Mouse (Mus musculus) forebrain, postnatal 0 days (tissue): Measurements from ENCODE around the gene Klhdc10. TPM values are rescaled to one million over a fixed set of nuclear protein-coding genes. Genes with fewer than 3 reads are reported as not detected.
A peak's percentile ranks its signal among the peaks of the same experiment; 100 is the strongest.

Source experiments
- ATAC-seq: fragments of 200-750 bp; cut with Nextera tagmentation; 2 replicates; pipeline ENCODE4 v1.8.0; 2017; ENCODE audit warnings: mild to moderate bottlenecking, moderate library complexity
- DNase-seq: peaks from one replicate; pipeline ENCODE4 v3.0.0-alpha.2; 2015
- H3K27ac ChIP-seq: fragments of 300-500 bp; sonication (generic); 2 replicates; pipeline ENCODE4 v1.5.1; 2014; ENCODE audit warnings: low read depth, mild to moderate bottlenecking, antibody characterized with exemption, low read length, moderate library complexity, mixed read lengths
- H3K27me3 ChIP-seq: fragments of 300-500 bp; sonication (generic); 2 replicates; pipeline ENCODE4 v1.6.1; 2014; ENCODE audit warnings: mild to moderate bottlenecking, low read length, mixed read lengths; ENCODE audit not compliant: insufficient read depth
- H3K36me3 ChIP-seq: fragments of 300-500 bp; sonication (generic); 2 replicates; pipeline ENCODE4 v1.6.1; 2014; ENCODE audit warnings: mild to moderate bottlenecking, moderate library complexity; ENCODE audit not compliant: insufficient read depth
- H3K4me1 ChIP-seq: fragments of 300-500 bp; sonication (generic); 2 replicates; pipeline ENCODE4 v1.6.1; 2014; ENCODE audit warnings: antibody characterized with exemption; ENCODE audit not compliant: insufficient read depth
- H3K4me2 ChIP-seq: fragments of 300-500 bp; sonication (generic); 2 replicates; pipeline ENCODE4 v1.6.1; 2014; ENCODE audit warnings: low read depth, mild to moderate bottlenecking, moderate library complexity
- H3K4me3 ChIP-seq: fragments of 300-500 bp; sonication (generic); 2 replicates; pipeline ENCODE4 v1.5.1; 2014; ENCODE audit warnings: low read depth, low read length, mixed read lengths
- H3K9ac ChIP-seq: fragments of 300-500 bp; sonication (generic); 2 replicates; pipeline ENCODE4 v1.6.1; 2014; ENCODE audit warnings: mild to moderate bottlenecking
- H3K9me3 ChIP-seq: fragments of 300-500 bp; sonication (generic); 2 replicates; pipeline ENCODE4 v1.6.1; 2016; ENCODE audit warnings: low read length
- CTCF ChIP-seq: sonication (generic); IDR thresholded peaks from 2 replicates; pipeline ENCODE4 v1.5.1; 2016; ENCODE audit warnings: antibody characterized with exemption, control low read depth, low read depth
- WGBS: fragments of 180-500 bp; shearing (Covaris S2); extraction: QIAGEN DNeasy Blood & Tissue Kit; methylation state at CpG from one replicate; pipeline ENCODE4 v1.1.7; 2014; 5-methylcytosine and 5-hydroxymethylcytosine counted together
- polyA plus RNA-seq: library from polyadenylated mRNA; unstranded; fragments of >200 nt; fragmentation: Nextera tagmentation; extraction: Ambion mirVana; gene quantifications from 2 replicates; pipeline ENCODE4 v1.2.1, GENCODE M21; 2015
- total RNA-seq: library from RNA; depleted of rRNA; stranded (reverse); fragments of >200 nt; gene quantifications from 2 replicates; pipeline ENCODE4 v1.2.3, GENCODE M21; 2014

The Klhdc10 gene
- total and polyA plus RNA-seq, 2 experiments from 2014 or later = 24.3 to 160 TPM

GRCm38 (mm10) chr6:30459056-30459747 lies 57.5 kb downstream of the Klhdc10 start:
- no peaks in the 10 kb centered on the region for H3K9me3 ChIP-seq
- peak overlapping the region; percentile 67 for H3K9ac ChIP-seq
- no peak for TF ChIP-seq CTCF
- H3K4me2 ChIP-seq = peak overlapping the region; percentile 54
- peaks cover 20% of the 10 kb centered on the region for H3K4me1 ChIP-seq
- peak; percentile 27 for DNase-seq
- H3K27me3 ChIP-seq = no peaks in the 10 kb centered on the region
- H3K4me3 ChIP-seq = peak overlapping the region; percentile 36
- peak overlapping the region; percentile 92 for H3K27ac ChIP-seq
- H3K36me3 ChIP-seq = peaks cover 7% of the 10 kb centered on the region; the same call in 1 of the 2 replicates
- 66% methylated on average over 16 of the region's 16 CpGs for WGBS
- no peak for ATAC-seq

- 4% methylated on average over 40 of the region's 40 CpGs for WGBS
- Histone ChIP-seq H3K4me2 (peak overlapping the region; percentile 54), H3K27me3 (no peaks in the 10 kb centered on the region), H3K27ac (peak overlapping the region; percentile 92), H3K9me3 (no peaks in the 10 kb centered on the region), H3K4me1 (peaks cover 20% of the 10 kb centered on the region), H3K4me3 (peak overlapping the region; percentile 36), H3K36me3 (peaks cover 7% of the 10 kb centered on the region; the same call in 1 of the 2 replicates), H3K9ac (peak overlapping the region; percentile 67)
- ATAC-seq = peak; percentile 49
- peak; percentile 84 for TF ChIP-seq CTCF
- peak; percentile 91 for DNase-seq
Measured at GRCm38 (mm10) chr6:30459811-30460749, 58.4 kb downstream of the Klhdc10 start.

DNA sequence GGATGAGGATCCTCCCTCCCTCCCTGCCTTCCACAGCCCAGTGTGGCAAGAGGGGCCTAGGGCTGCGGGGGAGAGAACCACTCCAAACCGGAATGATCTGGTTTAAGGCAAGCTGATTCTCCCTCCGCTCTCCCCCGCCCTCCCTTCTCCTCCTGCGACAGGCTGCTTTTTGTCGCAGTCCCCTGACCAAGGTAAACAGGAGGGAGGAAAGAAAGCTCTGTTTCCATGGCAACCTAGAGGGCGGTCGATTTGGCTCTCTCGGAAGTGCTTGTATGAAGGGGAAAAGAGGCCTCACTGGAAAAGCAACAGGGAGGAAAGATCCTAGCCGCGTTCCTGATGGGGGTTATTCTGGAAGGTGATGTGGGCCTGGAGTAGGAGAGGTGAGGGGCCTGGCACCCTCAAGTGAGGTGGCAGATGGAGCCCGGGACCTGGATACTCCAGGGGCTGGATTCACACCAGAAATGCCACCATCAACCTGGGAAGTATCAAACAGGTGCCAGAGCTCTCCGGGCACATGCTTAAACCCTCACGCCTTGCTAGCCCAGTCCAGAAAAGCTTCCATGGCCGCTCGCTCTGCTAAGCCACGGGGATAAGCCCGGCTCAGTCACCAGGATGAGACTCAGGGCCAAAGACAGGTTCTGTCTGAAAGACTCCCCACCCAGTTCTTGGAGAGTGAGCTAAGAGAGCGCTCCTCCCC lies 59.2 kb downstream of the Klhdc10 start:
- 8% methylated on average over 19 of the region's 19 CpGs for WGBS
- H3K36me3 ChIP-seq = no peaks in the 10 kb centered on the region
- ATAC-seq (peak; percentile 96), DNase-seq (peak; percentile 93)
- H3K4me2 ChIP-seq = peak overlapping the region; percentile 54
- H3K4me3 ChIP-seq = no peak overlapping the region
- TF ChIP-seq CTCF = no peak
- no peaks in the 10 kb centered on the region for H3K27me3 ChIP-seq
- H3K27ac ChIP-seq = peak overlapping the region; percentile 92
- H3K9me3 ChIP-seq = no peaks in the 10 kb centered on the region
- peak overlapping the region; percentile 67 for H3K9ac ChIP-seq
- H3K4me1 ChIP-seq = peaks cover 20% of the 10 kb centered on the region

- H3K36me3 ChIP-seq = no peaks in the 10 kb centered on the region
- no peaks in the 10 kb centered on the region for H3K9me3 ChIP-seq
- peaks cover 20% of the 10 kb centered on the region for H3K4me1 ChIP-seq
- H3K27me3 ChIP-seq = no peaks in the 10 kb centered on the region
- no peak for DNase-seq
- TF ChIP-seq CTCF = no peak
- H3K4me3 ChIP-seq = no peak overlapping the region
- no peak overlapping the region for H3K4me2 ChIP-seq
- ATAC-seq = no peak
- H3K9ac ChIP-seq = no peak overlapping the region
- 84% methylated on average over 13 of the region's 13 CpGs for WGBS
- H3K27ac ChIP-seq = no peak overlapping the region
Measured at GRCm38 (mm10) chr6:30461755-30462344, 60.2 kb downstream of the Klhdc10 start.

GRCm38 (mm10) chr6:30462822-30463221 lies 61.2 kb downstream of the Klhdc10 start:
- H3K36me3 ChIP-seq = no peaks in the 10 kb centered on the region
- H3K27ac ChIP-seq = no peak overlapping the region

DNA sequence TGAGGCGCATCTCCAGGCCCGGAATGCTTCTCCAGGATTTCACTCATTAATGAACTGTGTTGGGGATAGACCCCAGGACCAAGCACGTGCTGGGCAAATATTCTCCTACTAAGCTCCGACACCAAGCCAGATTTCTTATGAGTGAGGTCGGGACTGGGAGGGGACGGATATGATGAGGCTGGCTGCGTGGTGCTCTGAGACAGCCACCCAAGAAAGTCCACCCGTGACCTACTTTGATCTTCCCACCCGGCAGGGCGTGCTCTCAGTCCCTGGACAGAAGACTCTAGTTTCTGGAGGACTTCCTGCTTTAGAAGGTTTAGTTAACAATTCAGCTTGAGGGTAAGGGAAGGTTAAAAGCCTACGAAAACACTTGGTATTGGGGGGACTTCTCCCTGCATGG lies 63.9 kb downstream of the Klhdc10 start:
- TF ChIP-seq CTCF = no peak
- 87% methylated on average over 11 of the region's 11 CpGs for WGBS
- no peaks in the 10 kb centered on the region for H3K27me3 ChIP-seq
- H3K9ac ChIP-seq = no peak overlapping the region
- H3K4me3 ChIP-seq = no peak overlapping the region
- no peak for DNase-seq
- no peak for ATAC-seq
- no peaks in the 10 kb centered on the region for H3K9me3 ChIP-seq
- H3K4me1 ChIP-seq = peaks cover 8% of the 10 kb centered on the region
- H3K27ac ChIP-seq = no peak overlapping the region
- H3K4me2 ChIP-seq = no peak overlapping the region
- no peaks in the 10 kb centered on the region for H3K36me3 ChIP-seq

More at GRCm38 (mm10) chr6:30462822-30463221, 61.2 kb downstream of the Klhdc10 start:
- Histone ChIP-seq H3K4me3 (no peak overlapping the region), H3K4me1 (peaks cover 20% of the 10 kb centered on the region), H3K9ac (no peak overlapping the region), H3K9me3 (no peaks in the 10 kb centered on the region), H3K4me2 (no peak overlapping the region), H3K27me3 (no peaks in the 10 kb centered on the region)
- TF ChIP-seq CTCF = no peak
- WGBS = 48% methylated on average over 7 of the region's 7 CpGs
- ATAC-seq (no peak), DNase-seq (no peak)
